Mouse (Mus musculus) heart, postnatal 0 days (tissue): ENCODE measurements around the gene Apoa1. TPM values are rescaled to one million over a fixed set of nuclear protein-coding genes. Genes with fewer than 3 reads are reported as not detected.
A peak's percentile ranks its signal among the peaks of the same experiment; 100 is the strongest.

ENCODE experiments used
- ATAC-seq: fragments of 200-750 bp; cut with Nextera tagmentation; 2 replicates; pipeline ENCODE4 v1.8.0; 2017; ENCODE audit warnings: low read depth, moderate number of reproducible peaks, moderate library complexity; ENCODE audit not compliant: insufficient read depth
- DNase-seq: peaks from one replicate; pipeline ENCODE4 v3.0.0-alpha.2; 2016; ENCODE audit warnings: low spot score
- H3K27ac ChIP-seq: fragments of 300-500 bp; sonication (generic); 2 replicates; pipeline ENCODE4 v1.5.1; 2014; ENCODE audit warnings: low read depth, mild to moderate bottlenecking
- H3K27me3 ChIP-seq: fragments of 300-500 bp; sonication (generic); 2 replicates; pipeline ENCODE4 v1.6.1; 2014; ENCODE audit warnings: low read length, mixed read lengths; ENCODE audit not compliant: control insufficient read depth, insufficient read depth
- H3K36me3 ChIP-seq: fragments of 300-500 bp; sonication (generic); replicated peaks from 2 replicates; pipeline ENCODE4 v1.6.1; 2014; ENCODE audit warnings: low read length, mixed read lengths; ENCODE audit not compliant: control insufficient read depth, insufficient read depth
- H3K4me1 ChIP-seq: fragments of 300-500 bp; sonication (generic); 2 replicates; pipeline ENCODE4 v1.6.1; 2014; ENCODE audit warnings: antibody characterized with exemption; ENCODE audit not compliant: control insufficient read depth, insufficient read depth
- H3K4me2 ChIP-seq: fragments of 300-500 bp; sonication (generic); 2 replicates; pipeline ENCODE4 v1.6.1; 2014; ENCODE audit warnings: low read depth, mild to moderate bottlenecking, low read length, moderate library complexity
- H3K4me3 ChIP-seq: fragments of 300-500 bp; sonication (generic); 2 replicates; pipeline ENCODE4 v1.5.1; 2014; ENCODE audit warnings: low read depth, low read length
- H3K9ac ChIP-seq: fragments of 300-500 bp; sonication (generic); replicated peaks from 2 replicates; pipeline ENCODE4 v1.6.1; 2014; ENCODE audit warnings: low read depth, low read length, mixed read lengths
- H3K9me3 ChIP-seq: fragments of 300-500 bp; sonication (generic); replicated peaks from 2 replicates; pipeline ENCODE4 v1.6.1; 2016; ENCODE audit warnings: low read length; ENCODE audit not compliant: control insufficient read depth
- CTCF ChIP-seq: IDR thresholded peaks from 2 replicates; pipeline ENCODE4 v1.5.1; 2016; ENCODE audit warnings: antibody characterized with exemption, control low read depth, low read depth
- EP300 ChIP-seq: IDR thresholded peaks from 2 replicates; pipeline ENCODE4 v1.6.1; 2016; ENCODE audit warnings: antibody characterized with exemption, low read depth
- WGBS: fragments of 180-500 bp; shearing (Covaris S2); extraction: QIAGEN DNeasy Blood & Tissue Kit; methylation state at CpG from one replicate; pipeline ENCODE4 v1.1.7; 2014; 5-methylcytosine and 5-hydroxymethylcytosine counted together
- polyA plus RNA-seq: library from polyadenylated mRNA; unstranded; fragments of >200 nt; fragmentation: Nextera tagmentation; extraction: Ambion mirVana; gene quantifications from 2 replicates; pipeline ENCODE4 v1.2.1, GENCODE M21; 2015
- total RNA-seq: library from RNA; depleted of rRNA; stranded (reverse); fragments of >200 nt; gene quantifications from 2 replicates; pipeline ENCODE4 v1.2.3, GENCODE M21; 2014; ENCODE audit warnings: low replicate concordance

Apoa1 gene
- total and polyA plus RNA-seq, 2 experiments from 2014 or later, result 1.8 TPM; not detected in 1

GRCm38 (mm10) chr9:46261131-46261530 is 32.8 kb downstream of the Apoa1 start:
- no peak overlapping the region for H3K9ac ChIP-seq
- no peak overlapping the region for H3K4me3 ChIP-seq
- DNase-seq (no peak), ATAC-seq (no peak)
- H3K9me3 ChIP-seq, result no peaks in the 10 kb centered on the region
- H3K4me1 ChIP-seq, result no peaks in the 10 kb centered on the region
- no peak overlapping the region for H3K4me2 ChIP-seq
- no peaks in the 10 kb centered on the region for H3K36me3 ChIP-seq
- 79% methylated on average over 7 of the region's 7 CpGs for WGBS
- TF ChIP-seq EP300, result no peak
- TF ChIP-seq CTCF, result no peak
- no peak overlapping the region for H3K27ac ChIP-seq
- no peaks in the 10 kb centered on the region for H3K27me3 ChIP-seq

GRCm38 (mm10) chr9:46268343-46268873 is 40.0 kb downstream of the Apoa1 start, which contains the start of gene Apoa5:
Gene Apoa5, plus strand, starts transcription at chr9:46268633.
- H3K36me3 ChIP-seq, result no peaks in the 10 kb centered on the region
- no peak for TF ChIP-seq EP300
- no peak for TF ChIP-seq CTCF
- no peaks in the 10 kb centered on the region for H3K9me3 ChIP-seq
- 0 out of 2 replicates have a peak, but pooled peaks cover under 1% of the 10 kb centered on the region for H3K4me1 ChIP-seq
- no peak within 1 kb of the TSS for H3K27ac ChIP-seq
- ATAC-seq (no peak), DNase-seq (no peak)
- H3K4me2 ChIP-seq, result no peak within 1 kb of the TSS
- H3K9ac ChIP-seq, result no peak within 1 kb of the TSS
- no peak within 1 kb of the TSS for H3K4me3 ChIP-seq
- H3K27me3 ChIP-seq, result peaks cover 7% of the 10 kb centered on the region
- 49% methylated on average over 7 of the region's 7 CpGs for WGBS

GRCm38 (mm10) chr9:46269125-46269524 is 40.7 kb downstream of the Apoa1 start:
- no peaks in the 10 kb centered on the region for H3K9me3 ChIP-seq
- H3K36me3 ChIP-seq, result no peaks in the 10 kb centered on the region
- peaks cover 7% of the 10 kb centered on the region for H3K27me3 ChIP-seq
- ATAC-seq (no peak), DNase-seq (no peak)
- 69% methylated on average over 5 of the region's 5 CpGs for WGBS
- no peak overlapping the region for H3K9ac ChIP-seq
- H3K4me1 ChIP-seq, result peaks cover 7% of the 10 kb centered on the region; the same call in 1 of the 2 replicates
- no peak overlapping the region for H3K4me3 ChIP-seq
- no peak overlapping the region for H3K27ac ChIP-seq
- TF ChIP-seq EP300 (no peak), CTCF (no peak)
- H3K4me2 ChIP-seq, result no peak overlapping the region

- no peak overlapping the region for H3K4me2 ChIP-seq
- no peak overlapping the region for H3K4me3 ChIP-seq
- peaks cover 16% of the 10 kb centered on the region for H3K36me3 ChIP-seq
- DNase-seq, result no peak
- H3K4me1 ChIP-seq, result peaks cover 7% of the 10 kb centered on the region; the same call in 1 of the 2 replicates
- no peaks in the 10 kb centered on the region for H3K9me3 ChIP-seq
- ATAC-seq, result no peak
- H3K9ac ChIP-seq, result no peak overlapping the region
- WGBS, result 85% methylated on average over 4 of the region's 4 CpGs
- TF ChIP-seq EP300 (no peak), CTCF (no peak)
- no peak overlapping the region for H3K27ac ChIP-seq
- H3K27me3 ChIP-seq, result peaks cover 7% of the 10 kb centered on the region
These were observed 42.4 kb downstream of the Apoa1 start for GRCm38 (mm10) chr9:46270782-46271181.

- TF ChIP-seq EP300 (no peak), CTCF (no peak)
- ATAC-seq (no peak), DNase-seq (peak; percentile 40)
- H3K27me3 ChIP-seq, result peaks cover 7% of the 10 kb centered on the region
- H3K4me2 ChIP-seq, result no peak overlapping the region
- no peak overlapping the region for H3K27ac ChIP-seq
- H3K9ac ChIP-seq, result no peak overlapping the region
- H3K9me3 ChIP-seq, result no peaks in the 10 kb centered on the region
- WGBS, result 64% methylated on average over 9 of the region's 9 CpGs
- H3K36me3 ChIP-seq, result peaks cover 29% of the 10 kb centered on the region
- peaks cover 7% of the 10 kb centered on the region; the same call in 1 of the 2 replicates for H3K4me1 ChIP-seq
- no peak overlapping the region for H3K4me3 ChIP-seq
These were observed 43.7 kb downstream of the Apoa1 start for GRCm38 (mm10) chr9:46272070-46272469.
